Mouse (Mus musculus) regulatory T cell (primary cell): ENCODE data around the gene Ehmt1.

ENCODE experiments used
- in situ Hi-C: fragments of 300-600 bp; cut with MboI, MseI; formaldehyde crosslinking; loops from one replicate; pipeline ENCODE4 v1.15.1; 2025; ENCODE audit warnings: high pct_unique_total_duplicates

The Ehmt1 gene

GRCm38 (mm10) chr2:24807036-24807435 lies 112.4 kb downstream of the Ehmt1 start:
- in situ Hi-C loops = no loop called here

GRCm38 (mm10) chr2:24806143-24806542 lies 113.3 kb downstream of the Ehmt1 start:
- in situ Hi-C loops = no loop called here

- in situ Hi-C loops = no loop called here
Observed at GRCm38 (mm10) chr2:24805621-24806020, 113.8 kb downstream of the Ehmt1 start.

GRCm38 (mm10) chr2:24796833-24797457 lies 122.5 kb downstream of the Ehmt1 start:
- in situ Hi-C loops = no loop called here

- in situ Hi-C loops = no loop called here
Observed at GRCm38 (mm10) chr2:24787250-24787649, 132.2 kb downstream of the Ehmt1 start.

GRCm38 (mm10) chr2:24781253-24781652 lies 138.2 kb downstream of the Ehmt1 start:
- in situ Hi-C loops = no loop called here

- in situ Hi-C loops = no loop called here
Observed at GRCm38 (mm10) chr2:24776831-24777230, 142.6 kb downstream of the Ehmt1 start.

GRCm38 (mm10) chr2:24775951-24776587 lies 143.3 kb downstream of the Ehmt1 start:
- in situ Hi-C loops = no loop called here

GRCm38 (mm10) chr2:24774832-24775231 lies 144.6 kb downstream of the Ehmt1 start:
- in situ Hi-C loops = no loop called here

GRCm38 (mm10) chr2:24770861-24771260 lies 148.6 kb downstream of the Ehmt1 start:
- in situ Hi-C loops = no loop called here

GRCm38 (mm10) chr2:24763115-24763557 lies 156.3 kb downstream of the Ehmt1 start, which contains the start of gene Cacna1b:
Cacna1b (minus strand) TSS chr2:24763152.
- in situ Hi-C loops = no loop called here

GRCm38 (mm10) chr2:24762446-24762960 lies 156.9 kb downstream of the Ehmt1 start:
- in situ Hi-C loops = no loop called here

- in situ Hi-C loops = no loop called here
Observed at GRCm38 (mm10) chr2:24761923-24762445, 157.4 kb downstream of the Ehmt1 start.

GRCm38 (mm10) chr2:24755276-24755675 lies 164.1 kb downstream of the Ehmt1 start:
- in situ Hi-C loops = no loop called here

GRCm38 (mm10) chr2:24752599-24752998 lies 166.8 kb downstream of the Ehmt1 start:
- in situ Hi-C loops = no loop called here

GRCm38 (mm10) chr2:24750051-24750450 lies 169.4 kb downstream of the Ehmt1 start:
- in situ Hi-C loops = no loop called here

GRCm38 (mm10) chr2:24747878-24748277 lies 171.5 kb downstream of the Ehmt1 start:
- in situ Hi-C loops = no loop called here
